Mouse (Mus musculus) G1E (cell line): ENCODE measurements around the gene Aacs. TPM values are rescaled to one million over a fixed set of nuclear protein-coding genes. Genes with fewer than 3 reads are reported as not detected.

Source experiments
- ATAC-seq: 2 replicates; pipeline ENCODE4 v1.8.0; 2016; ENCODE audit warnings: mild to moderate bottlenecking; ENCODE audit not compliant: insufficient number of reproducible peaks, poor library complexity, low FRiP score, severe bottlenecking; ENCODE audit errors: extremely low read depth
- DNase-seq: peaks from one replicate; pipeline ENCODE4 v3.0.0; 2012; ENCODE audit warnings: low spot score
- H3K27me3 ChIP-seq: 2 replicates; pipeline ENCODE4 v1.6.1; 2012; ENCODE audit warnings: mild to moderate bottlenecking, low read length, inconsistent platforms; ENCODE audit not compliant: insufficient read depth
- H3K36me3 ChIP-seq: replicated peaks from 2 replicates; pipeline ENCODE3; 2012; ENCODE audit warnings: mild to moderate bottlenecking, inconsistent platforms
- H3K4me1 ChIP-seq: 2 replicates; pipeline ENCODE4 v1.6.1; 2012; ENCODE audit warnings: low read depth, low read length, inconsistent platforms, mixed read lengths; ENCODE audit not compliant: insufficient read depth
- H3K4me3 ChIP-seq: 2 replicates; pipeline ENCODE4 v1.5.1; 2012; ENCODE audit warnings: low read depth, mild to moderate bottlenecking, inconsistent platforms, low read length, moderate library complexity, mixed read lengths
- H3K9me3 ChIP-seq: replicated peaks from 2 replicates; pipeline ENCODE4 v1.6.1; 2012; ENCODE audit warnings: inconsistent platforms
- CTCF ChIP-seq: IDR thresholded peaks from 2 replicates; pipeline ENCODE4 v1.5.1; 2012; ENCODE audit warnings: low read depth, low read length, inconsistent platforms, mixed read lengths
- GATA1 ChIP-seq: IDR thresholded peaks from 2 replicates; pipeline ENCODE4 v1.6.1; 2012; ENCODE audit warnings: borderline replicate concordance, low read length, inconsistent platforms, mixed read lengths
- GATA2 ChIP-seq: IDR thresholded peaks from 2 replicates; pipeline ENCODE4 v1.6.1; 2012; ENCODE audit warnings: low read depth, low read length, inconsistent platforms, borderline replicate concordance
- POLR2AphosphoS5 ChIP-seq: IDR thresholded peaks from 2 replicates; pipeline ENCODE4 v1.6.1; 2012; ENCODE audit warnings: low read depth, low read length, inconsistent platforms; ENCODE audit not compliant: insufficient replicate concordance
- TAL1 ChIP-seq: conservative IDR thresholded peaks from 2 replicates; pipeline ENCODE4 v1.6.1; 2012; ENCODE audit warnings: low read depth, low read length, inconsistent platforms, mixed read lengths
- polyA plus RNA-seq: library from polyadenylated mRNA; stranded (reverse); fragments of >175 nt; gene quantifications from 2 replicates; pipeline ENCODE4 v1.2.3, GENCODE M21; 2012
- total RNA-seq, 2 experiments: library from RNA; stranded (forward) in 1 of 2; stranded (reverse) in 1 of 2; fragments of 200-1000 nt in 1 of 2; fragments of >200 nt in 1 of 2; fragmentation: Nextera tagmentation in 1 of 2; gene quantifications; 2 replicates each; pipeline ENCODE4 v1.2.3; 2014 to 2017

Aacs gene
- total and polyA plus RNA-seq, 3 experiments: 4.4 to 27.1 (median 15.7) TPM

- ATAC-seq (no peak; the same call in 1 of the 2 replicates), DNase-seq (no peak)
- Histone ChIP-seq H3K27me3 (no peaks in the 10 kb centered on the region), H3K4me1 (peaks cover 35% of the 10 kb centered on the region), H3K9me3 (no peaks in the 10 kb centered on the region), H3K4me3 (no peak overlapping the region), H3K36me3 (peaks cover 46% of the 10 kb centered on the region)
- TF ChIP-seq CTCF (no peak), TAL1 (no peak), POLR2AphosphoS5 (no peak), GATA1 (no peak), GATA2 (no peak)
Observed at GRCm38 (mm10) chr5:125461868-125462445, 13.7 kb upstream of the Aacs start.

GRCm38 (mm10) chr5:125465192-125465591 is 10.4 kb upstream of the Aacs start:
- no peak for TF ChIP-seq TAL1
- no peak for TF ChIP-seq POLR2AphosphoS5
- TF ChIP-seq GATA1: no peak
- no peak for TF ChIP-seq GATA2
- Histone ChIP-seq H3K27me3 (no peaks in the 10 kb centered on the region), H3K36me3 (peaks cover 22% of the 10 kb centered on the region), H3K4me1 (peaks cover 23% of the 10 kb centered on the region), H3K4me3 (peak overlapping the region; percentile 61; the same call in 1 of the 2 replicates), H3K9me3 (no peaks in the 10 kb centered on the region)
- no peak for ATAC-seq
- no peak for DNase-seq

DNA sequence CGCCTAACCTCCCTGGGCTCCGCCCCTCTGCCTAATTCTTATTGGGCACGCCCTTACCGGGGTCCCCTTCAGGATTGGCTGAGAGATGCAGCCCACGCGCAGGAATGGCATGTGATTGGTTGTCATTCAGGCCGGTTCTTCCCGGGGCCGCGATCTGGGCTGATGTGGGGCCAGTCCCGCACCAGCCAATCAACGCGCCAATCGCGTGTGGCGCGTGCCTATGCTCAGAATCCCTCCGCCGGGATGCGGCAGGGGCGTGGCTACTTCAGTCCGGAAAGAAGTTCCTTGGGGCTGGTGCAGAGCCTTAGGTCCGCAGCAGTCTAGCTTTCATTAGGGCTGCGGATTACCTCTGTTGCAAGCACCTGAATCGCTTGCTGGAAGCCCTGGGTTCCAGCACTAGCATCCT is 9.9 kb upstream of the Aacs start:
- Histone ChIP-seq H3K9me3 (no peaks in the 10 kb centered on the region), H3K36me3 (peaks cover 22% of the 10 kb centered on the region), H3K4me1 (peaks cover 23% of the 10 kb centered on the region), H3K4me3 (peak overlapping the region; percentile 61; the same call in 1 of the 2 replicates), H3K27me3 (no peaks in the 10 kb centered on the region)
- ATAC-seq (peak; percentile 98), DNase-seq (peak; percentile 91)
- TF ChIP-seq GATA2 (no peak), CTCF (no peak), POLR2AphosphoS5 (no peak), GATA1 (no peak), TAL1 (no peak)

GRCm38 (mm10) chr5:125466483-125466882 is 9.1 kb upstream of the Aacs start:
- peaks cover 23% of the 10 kb centered on the region for H3K4me1 ChIP-seq
- TF ChIP-seq GATA1 (no peak), CTCF (no peak), GATA2 (no peak), POLR2AphosphoS5 (no peak), TAL1 (no peak)
- no peak overlapping the region for H3K4me3 ChIP-seq

GRCm38 (mm10) chr5:125467261-125467660 is 8.4 kb upstream of the Aacs start:
- Histone ChIP-seq H3K4me1 (peaks cover 23% of the 10 kb centered on the region), H3K27me3 (no peaks in the 10 kb centered on the region), H3K9me3 (no peaks in the 10 kb centered on the region), H3K4me3 (no peak overlapping the region), H3K36me3 (peaks cover 17% of the 10 kb centered on the region)
- DNase-seq: no peak
- ATAC-seq: no peak
- TF ChIP-seq GATA1 (no peak), POLR2AphosphoS5 (no peak), TAL1 (no peak), CTCF (no peak), GATA2 (no peak)

More at GRCm38 (mm10) chr5:125466483-125466882, 9.1 kb upstream of the Aacs start:
- Histone ChIP-seq H3K27me3 (no peaks in the 10 kb centered on the region), H3K9me3 (no peaks in the 10 kb centered on the region), H3K36me3 (peaks cover 22% of the 10 kb centered on the region)
- no peak for ATAC-seq
- no peak for DNase-seq

DNA sequence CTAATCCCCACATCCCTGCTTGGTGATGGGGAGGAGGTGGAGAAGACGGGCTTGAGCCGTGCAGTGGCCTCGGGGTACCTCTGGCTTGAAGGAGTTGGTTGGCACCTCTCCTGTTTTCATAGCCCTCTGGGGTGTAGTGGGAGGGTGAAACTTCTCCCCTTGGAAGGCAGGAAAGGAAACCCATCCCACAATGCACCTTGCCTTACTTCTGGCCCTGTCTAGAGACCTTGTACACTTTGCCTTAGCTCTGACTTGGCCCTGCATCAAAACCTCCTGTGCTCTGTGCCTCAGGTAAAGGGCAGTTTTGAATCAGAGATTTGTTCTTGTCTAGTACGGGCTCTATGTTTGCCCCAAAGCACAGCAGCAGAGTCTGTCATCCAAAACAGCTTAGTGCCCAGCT is 4.9 kb upstream of the Aacs start:
- Histone ChIP-seq H3K27me3 (no peaks in the 10 kb centered on the region), H3K4me1 (peaks cover 22% of the 10 kb centered on the region), H3K4me3 (no peak overlapping the region), H3K9me3 (no peaks in the 10 kb centered on the region), H3K36me3 (no peaks in the 10 kb centered on the region)
- ATAC-seq (no peak), DNase-seq (no peak)
- TF ChIP-seq TAL1 (no peak), CTCF (no peak), GATA1 (no peak), POLR2AphosphoS5 (no peak), GATA2 (no peak)
